In genomic region chr6:120194305-120194704, GRCm38 (mm10) we compare ENCODE assay signal across 23 mouse cellular contexts.
DNase-seq lines count a peak whose midpoint lies in the region; ATAC-seq and TF ChIP-seq lines count a peak whose summit lies in the region.
"Had no signal": no experiment of that assay in that cellular context is flagged by ENCODE, and none has a peak within 500 bp of the region (broad histone marks: within the 10 kb centered on the region; RNA-seq: fewer than 3 reads in every experiment).

No protein-coding gene starts in this region.

- TF ChIP-seq RAD21 in CH12.LX (IDR thresholded peaks at IDR 0.05; ENCODE audit: low read depth, low read length), result no peak

- H3K27me3 ChIP-seq in lung, embryonic 14.5 days (ENCODE audit: insufficient read depth, low read length), result no peaks in the 10 kb centered on the region
- H3K27me3 ChIP-seq in CH12.LX (replicated peaks), result no peaks in the 10 kb centered on the region
- H3K27me3 ChIP-seq: neural tube, embryonic 13.5 days had no signal

- WGBS in lung, embryonic 14.5 days, result 41% methylated on average over 10 of the region's 10 CpGs

- 0 out of 2 replicates have a peak, but pooled peaks cover 3% of the 10 kb centered on the region for H3K4me1 ChIP-seq in lung, embryonic 14.5 days (ENCODE audit: insufficient read depth)
- peaks cover 27 to 63% of the 10 kb centered on the region in 2 experiments for H3K4me1 ChIP-seq in CH12.LX (ENCODE audit: control insufficient read depth in 1 of 2, insufficient read depth in 2 of 2)

- dilution Hi-C loops in CH12.LX (cut with MboI; ENCODE audit: extremely low pct_ligation_motif_present, extremely low pct_unique_long_range_greater_than_20kb, low sequenced_read_pairs), result no loop called here

- TF ChIP-seq EP300 in CH12.LX (IDR thresholded peaks at IDR 0.05; ENCODE audit: low read length), result no peak

- no peak for ATAC-seq in lung, embryonic 14.5 days (ENCODE audit: insufficient read depth)
- ATAC-seq: forebrain, embryonic 14.5 days; hindbrain, embryonic 16.5 days; intestine, postnatal 0 days; liver, postnatal 0 days had no signal

- DNase-seq in lung, embryonic 14.5 days, result no peak
- no peak for DNase-seq in lung, adult 18-20 months
- DNase-seq in retina, postnatal 1 day, result peak; percentile 40
- no peak for DNase-seq in retina, embryonic 14.5 days (ENCODE audit: low spot score)
- no peak for DNase-seq in CH12.LX (ENCODE audit: extremely low read depth)
- peak; percentile 27 for DNase-seq in Muller cell, postnatal 12 days (ENCODE audit: inconsistent ontology term)
- DNase-seq in cerebellum, postnatal 25 days, result no peak
- DNase-seq: adrenal gland, adult 2 months; B cell, adult 2 months; cerebellum, adult 11 months; cerebellum, adult 9-11 months; layer of hippocampus, postnatal 36 days; liver, postnatal 0 days; right cerebral cortex, adult 18-20 months had no signal

- H3K4me2 ChIP-seq in lung, embryonic 14.5 days, result no peak overlapping the region
- H3K4me2 ChIP-seq in CH12.LX (ENCODE audit: insufficient read depth, low read depth, poor library complexity, severe bottlenecking), result peak overlapping the region; percentile 89
- H3K4me2 ChIP-seq: heart, embryonic 11.5 days; kidney, embryonic 15.5 days; liver, embryonic 11.5 days; neural tube, embryonic 13.5 days had no signal

- no peaks in the 10 kb centered on the region for H3K36me3 ChIP-seq in lung, embryonic 14.5 days (ENCODE audit: insufficient read depth)
- no peaks in the 10 kb centered on the region for H3K36me3 ChIP-seq in CH12.LX (replicated peaks in 1 of 2; ENCODE audit: control insufficient read depth in 1 of 2, insufficient read depth in 1 of 2, low read length in 1 of 2)
- H3K36me3 ChIP-seq: kidney, embryonic 15.5 days; neural tube, embryonic 13.5 days had no signal

- no peak for TF ChIP-seq POLR2A in CH12.LX (IDR thresholded peaks at IDR 0.05; ENCODE audit: low read depth, low read length)

- in situ Hi-C loops in CH12.LX (cut with MboI; ENCODE audit: low pct_ligation_motif_present, low pct_unique_long_range_greater_than_20kb, low sequenced_read_pairs), result loop anchor here (10.0 kb wide), 3 partner anchors 280 to 710 kb away; no protein-coding TSS in a partner anchor

- no peak overlapping the region for H3K4me3 ChIP-seq in lung, embryonic 14.5 days (ENCODE audit: low read depth, low read length)
- no peak overlapping the region for H3K4me3 ChIP-seq in CH12.LX (replicated peaks in 1 of 3; ENCODE audit: low read depth in 2 of 3, low read length in 2 of 3, poor library complexity in 1 of 3)
- H3K4me3 ChIP-seq: gastrocnemius, adult 2 months; kidney, embryonic 15.5 days; neural tube, embryonic 13.5 days had no signal

- H3K79me2 ChIP-seq in CH12.LX (replicated peaks; ENCODE audit: control insufficient read depth, extremely low read depth, insufficient read depth, poor library complexity, severe bottlenecking), result no peaks in the 10 kb centered on the region

- no peak for TF ChIP-seq CTCF in lung, embryonic 14.5 days (IDR thresholded peaks at IDR 0.05; ENCODE audit: low read depth)
- no peak for TF ChIP-seq CTCF in CH12.LX (conservative IDR thresholded peaks at IDR 0.05 in 1 of 2, IDR thresholded peaks at IDR 0.05 in 1 of 2; ENCODE audit: low read depth in 2 of 2, low read length in 2 of 2)

- no peak overlapping the region for H3K9ac ChIP-seq in lung, embryonic 14.5 days
- H3K9ac ChIP-seq in CH12.LX (ENCODE audit: insufficient read depth, low read depth), result peak overlapping the region; percentile 55
- H3K9ac ChIP-seq: kidney, embryonic 15.5 days; liver, postnatal 0 days; neural tube, embryonic 13.5 days had no signal

- H3K27ac ChIP-seq in lung, embryonic 14.5 days (ENCODE audit: low read depth), result peak overlapping the region; percentile 67; the same call in 1 of the 2 replicates
- H3K27ac ChIP-seq in CH12.LX (ENCODE audit: insufficient read depth, low read depth), result peak overlapping the region; percentile 52
- H3K27ac ChIP-seq: gastrocnemius, adult 2 months; kidney, embryonic 15.5 days; macrophage; neural tube, embryonic 13.5 days had no signal

- H3K9me3 ChIP-seq in lung, embryonic 14.5 days (ENCODE audit: low read depth, low read length), result no peaks in the 10 kb centered on the region
- H3K9me3 ChIP-seq in CH12.LX (replicated peaks; ENCODE audit: low read length), result no peaks in the 10 kb centered on the region
- H3K9me3 ChIP-seq: kidney, embryonic 15.5 days; neural tube, embryonic 13.5 days had no signal

TF ChIP-seq in CH12.LX, 34 proteins besides CTCF, POLR2A, EP300 and RAD21:
- no peak for TF ChIP-seq TCF12 (IDR thresholded peaks at IDR 0.05; ENCODE audit: low read depth, low read length)
- no peak for TF ChIP-seq UBTF (IDR thresholded peaks at IDR 0.05; ENCODE audit: low read depth, low read length)
- no peak for TF ChIP-seq ZMIZ1 (IDR thresholded peaks at IDR 0.05; ENCODE audit: low read depth, low read length)
- TF ChIP-seq ZKSCAN1 (IDR thresholded peaks at IDR 0.05; ENCODE audit: borderline replicate concordance, low read depth, low read length), result no peak
- no peak for TF ChIP-seq MEF2A (IDR thresholded peaks at IDR 0.05; ENCODE audit: borderline replicate concordance, low read depth, low read length)
- TF ChIP-seq ELF1 (IDR thresholded peaks at IDR 0.05; ENCODE audit: low read depth, low read length), result no peak
- no peak for TF ChIP-seq USF1 (IDR thresholded peaks at IDR 0.05; ENCODE audit: low read depth, low read length)
- TF ChIP-seq HCFC1 (IDR thresholded peaks at IDR 0.05; ENCODE audit: low read depth, low read length), result no peak
- no peak for TF ChIP-seq NELFE (IDR thresholded peaks at IDR 0.05; ENCODE audit: low read depth, low read length)
- no peak for TF ChIP-seq TBP (conservative IDR thresholded peaks at IDR 0.05; ENCODE audit: low read depth, low read length)

Comparison
In these comparisons a context has a peak if more than half of its experiments do, and no peak if none do; other contexts are left out.
1. DNase-seq: peak in retina, postnatal 1 day (single experiment) and Muller cell, postnatal 12 days (single experiment); none in lung, embryonic 14.5 days (single experiment), lung, adult 18-20 months (0 of 2), retina, embryonic 14.5 days (single experiment), CH12.LX (single experiment) and cerebellum, postnatal 25 days (0 of 2).